Mouse (Mus musculus) thymus, postnatal 14 days (tissue): Measurements from ENCODE around the gene Chchd6.
A peak's percentile ranks its signal among the peaks of the same experiment; 100 is the strongest.

Source experiments
- DNase-seq: peaks from one replicate; pipeline ENCODE4 v3.0.0; 2021

Gene Chchd6

DNA sequence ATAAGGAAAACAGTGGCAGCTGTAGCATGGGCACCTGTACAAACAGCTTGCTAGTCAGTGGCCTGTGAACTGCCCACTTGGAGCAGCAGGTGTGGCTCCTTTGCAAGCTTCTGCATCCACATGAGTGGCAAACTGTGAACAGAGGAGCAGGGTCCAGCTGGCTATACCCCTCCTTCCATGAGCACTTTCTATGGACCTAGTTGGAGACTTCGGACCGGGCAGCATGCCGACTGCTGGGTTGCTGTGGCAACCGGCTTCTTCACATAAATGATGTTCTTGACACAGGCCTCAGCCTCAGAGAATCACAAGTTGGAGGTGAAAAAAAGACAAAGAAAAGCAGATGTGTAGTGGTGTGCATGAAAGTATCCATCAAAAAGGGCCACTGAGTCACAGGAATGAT is 154.8 kb downstream of the Chchd6 start:
- no peak for DNase-seq

DNA sequence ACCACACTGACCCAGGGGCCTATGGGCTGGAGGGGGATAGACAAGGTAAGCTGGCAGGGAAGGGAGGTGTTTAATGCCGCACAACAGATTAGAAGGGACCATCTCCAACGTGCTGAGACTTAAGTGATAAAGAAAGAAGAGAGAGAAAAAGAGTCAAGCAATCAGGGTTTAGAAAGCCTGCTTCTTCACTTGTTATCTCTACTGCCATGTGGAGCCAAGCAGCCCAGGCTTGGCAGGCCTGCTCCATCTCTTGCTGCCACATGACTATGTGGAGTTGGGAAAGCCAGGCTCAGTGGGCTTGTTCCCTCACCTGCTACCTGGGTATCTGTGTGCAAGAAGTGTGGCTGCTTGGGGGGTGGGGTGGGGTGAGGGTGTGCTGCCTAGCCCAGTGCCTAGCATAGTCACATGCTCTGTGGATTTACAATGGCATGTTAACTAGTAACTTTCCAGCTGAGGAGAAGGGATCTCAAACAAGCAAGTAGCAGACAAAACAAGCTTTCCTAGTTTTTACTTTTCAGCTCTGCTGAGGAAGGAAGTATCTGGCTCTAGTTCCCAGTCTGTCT is 163.5 kb downstream of the Chchd6 start:
- no peak for DNase-seq

DNA sequence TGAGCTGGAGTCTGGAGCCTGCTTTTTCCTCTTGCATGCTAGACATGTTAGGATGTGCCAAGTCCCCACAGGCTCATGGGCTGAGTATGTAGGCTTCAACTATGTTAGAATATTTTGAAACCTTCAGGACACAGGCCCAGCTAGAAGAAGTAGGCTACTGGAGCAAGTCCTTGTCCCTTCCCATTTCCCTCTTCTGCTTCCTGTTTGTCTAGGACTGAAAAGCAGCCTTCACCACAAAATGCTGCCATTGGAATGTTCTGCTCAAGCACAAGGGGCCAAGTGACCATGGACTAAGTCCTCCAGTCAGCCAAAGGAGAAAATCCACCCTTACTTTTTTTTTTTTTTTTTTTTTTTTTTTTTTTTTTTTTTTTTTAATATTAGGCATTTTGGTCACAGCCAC is 164.7 kb downstream of the Chchd6 start:
- DNase-seq = no peak

DNA sequence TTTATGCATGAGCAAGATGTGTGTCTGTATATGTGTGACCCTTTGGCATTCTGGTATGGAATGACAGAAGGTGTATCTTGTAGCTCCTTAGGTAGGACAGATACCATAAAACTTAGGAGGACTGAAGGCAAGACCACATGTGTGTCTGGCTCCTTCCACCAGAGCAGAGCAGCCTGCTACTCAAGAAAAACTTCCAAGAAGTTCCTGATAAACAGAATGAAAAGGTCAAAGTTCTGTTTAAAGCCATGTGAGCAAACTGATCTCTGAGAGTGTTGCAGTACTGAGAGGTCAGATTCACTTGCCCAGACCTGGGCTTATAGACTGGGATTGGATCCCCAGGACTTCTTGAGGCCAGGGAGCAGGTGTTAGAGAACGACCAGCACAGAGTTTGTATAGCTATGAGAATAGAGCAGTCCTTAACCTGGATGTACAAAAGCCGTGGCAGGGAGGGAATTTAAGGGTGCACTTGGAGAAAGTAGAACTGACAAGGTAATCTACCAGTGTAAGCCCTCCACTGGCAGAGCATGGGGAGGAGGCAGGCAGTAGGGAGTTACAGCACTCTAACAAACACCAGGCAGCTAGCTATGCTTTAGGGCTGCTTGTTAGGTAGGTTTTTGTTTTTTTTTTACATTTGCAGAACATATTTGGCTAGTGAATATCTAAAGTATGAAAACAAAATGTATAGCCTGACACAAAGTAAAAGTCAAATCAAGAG is 166.6 kb downstream of the Chchd6 start:
- DNase-seq = no peak

DNA sequence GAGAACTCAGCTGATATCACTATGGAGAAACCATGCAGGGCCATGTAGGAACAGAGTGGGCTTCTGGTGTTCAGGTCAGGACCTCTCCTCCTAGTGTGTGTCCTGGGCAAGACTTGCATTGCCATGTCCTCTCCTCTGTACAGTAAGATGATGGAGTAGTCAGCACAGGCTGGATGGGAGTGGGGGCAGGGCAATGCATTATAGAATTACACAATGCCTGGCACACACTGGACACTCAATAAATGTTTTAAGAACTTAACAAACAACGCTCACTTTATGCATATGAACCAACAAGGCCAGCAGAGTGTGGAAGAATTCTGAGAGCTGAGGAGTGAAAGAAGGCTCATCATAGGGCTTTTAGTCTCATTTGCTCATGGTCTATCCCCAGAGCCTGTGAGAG is 171.0 kb downstream of the Chchd6 start:
- no peak for DNase-seq

DNA sequence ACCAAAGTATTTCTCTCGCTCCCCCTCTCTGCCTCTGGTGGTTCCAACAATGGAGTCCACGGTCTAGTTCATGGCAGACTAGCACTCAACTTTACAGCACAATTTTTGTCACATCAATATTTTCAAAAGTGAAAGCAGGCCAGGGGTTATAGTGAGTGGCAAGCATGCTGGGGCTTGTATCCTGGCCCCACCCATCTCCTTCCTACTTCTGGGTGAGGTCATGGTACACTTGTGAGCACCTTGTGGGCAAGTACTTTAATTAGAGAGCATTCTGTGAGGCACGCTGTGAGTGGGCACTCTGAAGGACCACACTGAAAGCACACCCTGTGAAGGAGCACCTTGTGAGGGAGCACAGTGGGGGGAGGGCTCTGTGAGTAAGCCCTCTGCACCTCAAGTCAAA is 172.8 kb downstream of the Chchd6 start:
- no peak for DNase-seq

DNA sequence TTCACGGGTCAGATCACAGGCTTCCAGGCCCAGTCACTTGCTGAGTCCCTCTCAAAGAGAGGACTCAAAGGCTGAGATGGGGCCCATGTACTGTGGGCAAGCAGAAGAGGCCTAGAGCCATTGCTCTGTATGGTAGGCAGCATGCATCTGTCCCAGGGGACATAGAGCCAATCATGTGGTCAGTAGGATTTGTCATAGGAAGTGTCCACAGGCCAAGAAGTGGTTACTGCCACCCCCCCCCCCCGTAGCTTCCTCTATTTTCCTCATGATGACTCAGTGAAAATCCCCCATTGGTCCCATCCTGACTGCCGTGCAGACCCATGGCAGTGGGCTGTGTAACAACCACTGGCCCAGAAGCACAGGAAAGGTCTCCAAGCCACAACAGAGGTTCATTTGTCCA is 173.5 kb downstream of the Chchd6 start:
- no peak for DNase-seq

DNA sequence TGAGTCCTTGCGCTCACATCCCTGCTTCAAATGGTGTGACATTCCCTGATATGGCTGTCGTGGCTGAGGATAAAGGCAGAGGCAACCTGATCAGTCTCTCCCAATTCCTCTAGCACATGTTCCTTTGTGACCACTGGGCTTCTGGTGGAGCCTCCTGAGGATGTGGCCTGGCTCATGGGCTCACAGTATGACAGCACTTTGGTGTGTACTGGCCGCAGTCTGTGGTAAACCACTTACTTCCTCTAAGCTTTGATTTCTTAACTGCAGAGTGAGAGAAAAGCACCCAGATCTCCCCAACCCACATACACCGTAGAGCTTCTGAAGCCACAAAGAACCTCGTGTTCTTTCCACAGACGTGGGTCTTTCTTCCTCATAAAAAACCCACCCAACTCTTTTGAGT is 173.9 kb downstream of the Chchd6 start:
- DNase-seq = peak; percentile 25

DNA sequence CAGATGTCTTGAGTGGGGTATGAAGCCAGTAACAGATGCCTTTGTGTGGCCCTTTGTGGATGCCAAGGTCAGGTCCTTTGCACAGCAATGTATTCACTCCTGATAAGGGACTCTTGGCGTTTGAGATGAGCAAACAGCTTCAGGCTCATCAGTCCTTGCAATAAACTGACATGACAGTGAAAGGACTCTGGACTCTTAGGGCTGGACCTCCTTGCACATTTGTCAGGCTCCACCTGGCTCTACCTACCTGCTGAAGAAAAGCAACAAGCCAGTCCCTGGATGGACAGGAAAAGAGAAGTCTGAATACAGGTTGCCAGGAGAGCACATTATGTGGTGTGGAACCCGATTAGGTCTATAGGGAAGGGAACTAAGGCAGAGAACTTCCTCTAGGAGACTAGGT is 174.7 kb downstream of the Chchd6 start:
- DNase-seq = no peak

DNA sequence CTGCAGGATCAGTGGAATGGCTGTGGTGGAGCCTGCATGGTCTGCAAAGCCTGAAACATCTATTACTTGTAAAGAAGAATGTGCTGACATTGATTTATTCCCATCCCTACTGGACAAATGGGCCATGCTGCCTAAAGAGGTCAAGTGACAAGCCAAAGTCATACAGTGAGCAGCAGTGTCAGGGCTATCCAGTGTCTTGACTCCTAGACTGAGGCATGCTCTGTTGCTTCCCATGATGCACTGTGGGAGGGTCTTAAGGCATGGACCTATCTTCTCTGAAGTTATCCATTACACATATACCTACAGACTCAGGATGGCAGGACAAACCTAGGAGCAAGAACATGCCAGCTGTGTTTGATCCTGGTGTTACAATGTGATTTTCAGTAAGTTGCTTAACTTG is 175.3 kb downstream of the Chchd6 start:
- DNase-seq = no peak

DNA sequence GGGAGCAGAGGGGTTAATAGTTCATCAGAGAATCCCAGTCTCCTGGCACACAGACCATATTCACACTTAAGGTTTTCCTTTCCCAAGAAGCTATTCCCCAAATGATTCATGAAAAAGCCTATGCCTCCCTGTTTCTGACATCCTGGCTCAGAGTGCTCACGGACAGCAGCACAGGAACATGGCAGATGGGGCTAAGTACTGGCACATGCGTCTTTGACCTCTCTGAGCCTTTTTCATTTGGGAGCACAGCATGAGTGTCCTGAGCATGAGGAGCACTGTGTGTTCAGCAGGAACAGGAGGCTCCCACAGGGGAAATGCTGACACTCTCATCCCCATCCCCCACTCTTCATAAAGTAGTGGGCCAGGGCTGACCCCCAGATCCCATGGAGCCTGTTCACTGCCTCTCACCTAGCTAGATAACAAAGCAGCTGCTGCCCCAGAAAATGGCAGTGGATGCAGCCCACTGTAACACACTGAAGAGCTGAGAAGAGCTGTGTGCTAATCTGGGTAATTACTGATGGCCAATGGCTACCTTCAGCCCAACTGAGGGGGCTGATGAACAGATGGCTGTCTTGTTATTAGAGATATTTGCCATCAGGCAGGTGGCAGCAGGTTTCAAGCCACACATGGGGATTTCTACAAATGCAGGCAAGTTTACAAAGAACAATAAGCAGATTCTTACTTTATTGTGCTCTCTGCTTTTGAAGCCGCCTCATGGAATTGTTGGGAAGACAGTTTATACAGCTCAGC is 176.2 kb downstream of the Chchd6 start:
- DNase-seq = no peak

DNA sequence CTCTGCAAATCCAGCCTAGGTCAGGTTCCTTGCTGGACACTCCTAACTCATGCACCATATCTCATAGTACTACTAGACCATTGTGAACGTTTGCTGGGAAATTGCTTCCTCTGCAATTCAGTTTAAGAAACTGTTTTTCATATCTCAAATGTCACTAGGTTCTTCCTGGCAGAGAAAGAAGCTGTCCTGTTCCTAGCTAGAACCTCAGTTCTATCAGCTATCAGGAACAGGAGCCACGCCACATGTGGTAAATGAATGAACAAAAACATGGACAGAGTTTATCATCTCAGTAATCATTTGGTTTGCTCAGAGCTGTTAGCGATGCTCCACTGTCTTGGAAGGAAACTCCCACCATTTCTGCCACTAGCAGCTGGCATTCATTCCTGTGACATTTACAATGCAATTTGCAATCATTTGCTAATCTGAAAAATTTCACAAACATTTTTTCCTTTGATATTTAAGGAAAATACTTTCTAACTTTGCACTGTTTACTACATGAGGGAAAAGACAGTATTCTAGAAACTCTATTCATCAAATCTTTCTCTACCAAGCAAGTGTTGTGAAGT is 179.3 kb downstream of the Chchd6 start:
- DNase-seq = no peak

DNA sequence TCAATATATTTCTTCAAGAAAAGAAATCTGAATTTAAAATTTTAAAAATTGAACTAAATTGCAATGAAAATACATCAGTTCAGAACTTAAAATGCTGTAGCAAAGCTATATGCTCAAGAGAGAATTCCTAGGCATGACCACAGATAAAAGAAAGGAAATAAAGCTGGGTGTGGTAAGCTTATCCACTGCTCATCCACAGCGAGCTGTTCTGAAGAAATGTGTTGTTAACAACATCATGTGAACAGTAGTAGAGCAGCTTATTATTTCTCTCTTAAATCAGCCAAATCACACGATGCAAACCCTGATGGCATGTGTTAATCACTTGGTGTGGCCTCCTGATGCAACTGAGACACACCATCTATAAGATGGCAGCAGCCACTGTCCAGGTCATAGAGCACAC is 180.4 kb downstream of the Chchd6 start:
- DNase-seq = no peak

DNA sequence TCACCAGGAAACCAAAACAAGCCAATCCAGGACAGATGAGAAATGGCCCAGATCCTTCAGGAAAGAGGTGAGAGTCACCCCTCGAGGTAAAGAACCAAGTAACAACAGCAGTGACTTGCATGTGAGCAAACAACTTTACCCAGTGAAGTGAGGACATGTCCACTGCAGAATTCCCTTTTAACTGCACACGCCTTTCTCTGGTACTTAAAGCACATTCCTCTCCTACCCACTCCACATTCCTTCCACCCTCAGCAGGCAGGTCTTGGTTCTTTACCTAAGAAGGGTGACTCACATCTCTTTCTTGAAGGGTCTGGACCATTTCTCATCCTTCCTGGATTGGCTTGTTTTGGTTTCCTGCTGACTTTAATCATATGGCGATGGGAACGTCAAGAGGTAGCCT is 181.3 kb downstream of the Chchd6 start:
- no peak for DNase-seq

DNA sequence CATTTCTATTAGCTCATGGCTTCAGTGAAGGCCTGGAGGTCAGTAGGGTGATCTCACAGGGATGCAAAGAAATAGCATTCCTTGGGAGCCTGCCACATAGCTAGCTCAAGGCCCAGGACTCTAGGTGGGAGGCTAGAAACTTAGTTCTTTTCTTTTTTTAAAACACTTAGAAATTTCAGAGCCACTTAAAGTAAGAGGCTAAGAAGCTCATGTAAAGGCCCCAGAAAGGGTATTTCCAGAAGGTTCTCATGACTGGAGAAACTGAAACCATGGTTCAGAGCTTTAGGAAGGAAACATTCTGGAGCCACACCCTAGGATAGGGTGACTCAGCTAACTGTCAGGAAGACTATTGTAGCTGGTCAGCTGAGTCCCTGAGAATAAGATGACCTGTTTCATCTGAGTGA is 182.0 kb downstream of the Chchd6 start:
- DNase-seq = no peak

DNA sequence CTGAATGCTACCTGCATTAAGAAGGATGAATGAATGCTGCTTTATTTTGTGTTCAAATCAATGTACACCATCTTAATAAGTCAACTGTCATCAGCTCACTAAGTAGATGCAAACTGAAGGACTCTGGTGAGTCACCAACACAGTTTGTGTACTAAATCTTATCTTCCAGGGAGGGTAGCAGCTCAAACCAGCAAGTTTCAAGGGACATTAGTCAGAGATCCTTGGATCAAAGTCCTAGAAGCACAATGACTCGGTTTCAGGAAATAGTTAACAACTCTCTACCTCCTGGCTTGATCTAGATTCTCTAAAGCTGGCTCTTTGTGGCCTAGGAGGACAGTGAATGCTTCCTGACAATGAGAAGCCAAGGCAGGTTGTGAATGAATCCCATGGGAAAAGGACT is 182.9 kb downstream of the Chchd6 start:
- no peak for DNase-seq

DNA sequence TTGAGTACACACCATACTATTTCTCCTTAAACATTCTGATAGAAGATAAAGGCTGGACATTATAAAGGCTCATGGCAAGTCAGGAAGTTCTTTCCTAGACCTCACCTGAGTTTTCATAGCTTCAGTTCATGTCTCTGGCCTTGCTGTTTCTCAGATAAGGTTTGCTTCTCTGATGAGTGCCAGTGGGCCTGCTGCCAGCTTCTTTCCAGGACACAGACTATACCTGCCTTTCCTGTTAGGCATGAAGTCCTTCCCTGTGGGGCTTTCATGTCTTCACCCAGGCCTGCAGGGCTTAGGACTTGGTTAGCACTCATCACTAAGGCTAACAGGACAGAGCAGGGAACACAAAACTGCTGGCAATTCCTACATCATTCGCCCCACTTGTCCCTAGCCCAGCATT is 186.4 kb downstream of the Chchd6 start:
- DNase-seq = no peak

DNA sequence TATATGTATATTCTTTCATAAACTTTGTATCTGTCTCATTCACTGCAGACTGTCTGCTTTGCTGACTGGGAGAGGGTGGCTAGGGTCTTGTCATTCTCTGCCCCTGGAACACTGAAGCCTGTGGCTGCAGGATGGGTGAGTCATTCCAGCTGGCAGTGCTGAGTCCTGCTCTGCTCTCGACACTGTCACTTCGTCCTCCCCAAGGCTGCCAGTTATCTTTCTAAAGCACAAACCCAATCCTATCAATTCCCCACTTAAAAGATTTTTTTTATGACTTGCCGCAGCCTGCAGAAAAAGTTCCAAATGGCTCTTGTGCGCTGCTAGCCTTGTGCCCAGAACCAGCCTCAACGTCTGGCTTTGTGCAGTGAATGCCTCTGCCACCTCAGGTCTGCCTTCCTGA is 187.2 kb downstream of the Chchd6 start:
- DNase-seq = no peak

DNA sequence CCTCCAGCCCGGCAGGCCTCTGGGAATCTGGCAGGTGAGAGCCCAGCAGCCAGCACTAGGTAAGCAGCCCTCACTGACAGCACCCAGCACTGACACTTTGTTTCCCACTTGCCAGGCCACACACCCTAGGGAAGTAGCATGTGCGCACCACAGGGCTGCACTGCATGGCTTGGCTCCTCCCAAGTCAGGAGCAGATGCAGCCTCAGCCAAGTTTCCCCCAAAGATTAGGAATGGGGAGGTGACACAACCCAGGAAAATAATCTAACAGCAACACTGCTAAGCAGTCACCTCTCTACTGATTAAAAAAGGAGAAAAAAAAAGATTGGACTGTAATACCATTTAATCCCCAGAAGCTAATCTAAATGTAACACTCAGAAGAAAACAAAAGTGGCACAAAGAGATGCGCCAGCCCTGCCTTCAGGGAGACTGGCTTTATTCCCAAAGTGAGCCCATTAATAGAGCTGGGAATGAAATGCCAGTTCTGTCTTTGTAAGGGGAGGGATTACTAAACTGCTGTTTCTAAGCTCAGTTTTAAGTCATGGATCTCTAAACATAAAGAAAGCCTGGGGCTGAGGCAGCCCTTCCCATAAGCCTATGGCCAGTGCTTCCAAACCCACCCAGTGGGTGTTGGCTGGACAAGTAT is 188.1 kb downstream of the Chchd6 start:
- no peak for DNase-seq

DNA sequence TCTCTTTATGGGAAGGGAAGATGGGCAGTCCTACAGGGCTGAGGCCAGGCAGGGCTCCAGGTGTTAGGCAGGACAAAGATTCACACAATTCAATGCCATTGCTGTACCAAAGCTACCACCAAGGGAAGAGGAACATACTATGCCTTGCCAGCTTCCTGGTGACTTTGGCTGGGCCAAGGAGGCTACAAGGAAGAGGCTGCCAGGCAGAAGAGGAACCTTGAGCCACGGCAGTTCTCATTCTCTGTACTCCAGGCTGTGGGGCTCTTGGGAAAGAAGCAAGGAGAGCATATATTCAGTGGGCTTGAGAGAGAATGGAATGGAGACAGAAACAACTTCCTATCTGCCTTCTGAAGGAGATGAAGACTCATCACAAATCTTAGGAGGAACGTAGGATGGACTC is 190.5 kb downstream of the Chchd6 start:
- no peak for DNase-seq

DNA sequence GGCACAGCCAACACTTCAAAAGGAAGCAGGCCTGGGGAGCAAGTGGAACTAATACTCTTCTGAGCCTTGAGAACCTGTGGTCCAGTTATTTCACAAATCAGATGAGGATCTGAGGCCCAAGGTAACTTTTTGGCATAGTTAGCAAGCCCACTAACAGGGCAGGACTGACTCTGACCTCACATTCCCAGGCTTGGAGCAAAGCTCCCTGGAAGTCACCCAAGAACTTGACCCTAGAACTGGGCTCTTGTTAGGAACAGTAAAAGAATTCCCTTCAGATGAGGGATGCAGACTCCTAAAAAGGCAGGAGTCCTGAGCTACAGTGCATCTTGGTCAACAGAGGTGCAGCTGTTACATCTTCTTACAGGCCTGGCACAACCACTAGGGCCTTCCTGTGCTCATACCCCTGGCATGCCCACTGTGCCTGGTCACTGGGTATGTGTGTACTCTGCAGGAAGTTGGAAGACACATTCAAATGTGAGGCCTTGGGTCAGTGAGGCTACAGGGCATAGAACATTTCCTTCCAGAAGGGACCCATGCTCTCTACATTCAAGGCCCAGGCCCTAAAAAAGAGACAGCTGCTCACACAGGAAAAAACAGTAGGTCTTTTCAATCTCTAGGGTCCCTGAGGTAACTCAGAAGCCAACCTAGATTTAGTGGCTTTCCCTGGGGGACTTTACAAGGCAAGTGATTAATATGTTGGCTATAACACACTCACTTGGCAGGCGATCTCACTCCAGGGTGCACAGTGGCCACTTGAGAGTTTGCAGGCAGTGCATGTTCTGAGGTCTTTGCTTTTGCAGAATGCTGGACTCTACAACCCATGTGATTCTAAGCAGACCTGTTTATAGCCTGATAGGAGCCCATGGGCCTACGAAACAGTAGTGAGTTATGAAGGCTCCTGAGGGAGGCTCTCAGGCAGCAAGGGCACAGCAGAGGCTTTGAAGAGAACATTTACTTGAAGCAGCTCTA is 191.9 kb downstream of the Chchd6 start:
- DNase-seq = no peak

DNA sequence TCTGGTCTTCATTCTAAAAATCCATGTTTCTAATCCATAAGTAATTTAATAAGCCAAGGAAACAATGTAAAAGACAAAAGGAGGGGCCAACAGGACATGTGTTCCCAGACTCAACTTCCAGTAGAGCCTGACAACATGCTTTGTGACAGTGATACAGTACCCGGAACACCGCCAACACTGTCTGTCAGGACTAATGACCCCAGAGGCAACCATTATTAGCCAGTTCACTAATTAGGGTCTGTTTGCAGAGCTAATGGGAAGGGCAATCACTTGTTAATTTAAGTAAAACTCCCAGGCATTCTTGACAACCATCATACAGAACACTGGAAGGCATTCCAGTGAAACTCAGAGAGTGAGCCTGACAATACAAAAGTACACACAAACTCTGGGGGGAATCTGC is 193.0 kb downstream of the Chchd6 start:
- no peak for DNase-seq
